In the genomic region with DNA sequence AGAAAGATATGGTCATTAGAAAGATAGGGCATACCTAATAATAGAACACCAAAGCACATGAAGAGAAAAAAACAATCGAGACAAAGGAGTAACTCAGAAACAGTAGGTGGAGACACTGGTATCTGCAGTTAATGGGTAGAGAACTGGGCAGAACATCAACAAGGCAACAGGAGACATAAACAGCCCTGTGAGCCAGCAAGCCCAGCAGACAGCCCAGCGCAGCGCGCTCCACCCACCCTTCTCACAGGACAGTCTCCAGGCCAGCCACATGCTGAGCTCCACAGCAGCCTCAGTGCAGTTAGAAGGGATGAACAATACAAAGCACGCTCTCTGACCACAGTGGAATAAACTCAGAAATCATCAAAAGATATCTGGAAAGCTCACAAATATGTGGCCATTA, we compare ENCODE assay signal across 11 mouse cellular contexts. TPM values are rescaled to one million over a fixed set of nuclear protein-coding genes. Genes with fewer than 3 reads are reported as not detected.
DNase-seq lines count a peak whose midpoint lies in the region; ATAC-seq lines count a peak whose summit lies in the region.
"Had no signal": no experiment of that assay in that cellular context is flagged by ENCODE, and none has a peak within 500 bp of the region (broad histone marks: within the 10 kb centered on the region; RNA-seq: fewer than 3 reads in every experiment).

No protein-coding gene starts in this region.

- intact Hi-C loops in heart, postnatal 36 days (cut with DNase I) = no loop called here

- H3K27me3 ChIP-seq in heart, embryonic 11.5 days (ENCODE audit: control insufficient read depth, insufficient read depth, low read length) = no peaks in the 10 kb centered on the region
- H3K27me3 ChIP-seq: forebrain, embryonic 15.5 days; kidney, embryonic 15.5 days; liver, embryonic 15.5 days had no signal

- H3K27ac ChIP-seq in heart, embryonic 11.5 days (ENCODE audit: low read depth, low read length) = no peak overlapping the region
- H3K27ac ChIP-seq: forebrain, embryonic 15.5 days; kidney, embryonic 15.5 days; liver, embryonic 15.5 days had no signal

- DNase-seq in heart, adult 11 months = peak; percentile 98
- DNase-seq in right cerebral cortex, adult 18-20 months = peak; percentile 61
- DNase-seq in right cerebral cortex, adult 2 months (ENCODE audit: low spot score in 2 of 2) = no peak
- peak; percentile 62 to 66 for DNase-seq in heart, postnatal 36 days
- peak; percentile 88 for DNase-seq in skeletal muscle tissue, adult 2 months (ENCODE audit: low read depth, low spot score)
- no peak for DNase-seq in kidney, postnatal 4 days
- DNase-seq in spleen, postnatal 14 days (ENCODE audit: low spot score in 2 of 2) = no peak

- no peak overlapping the region for H3K4me3 ChIP-seq in heart, embryonic 11.5 days (ENCODE audit: low read depth, low read length)
- H3K4me3 ChIP-seq: forebrain, embryonic 15.5 days; kidney, embryonic 15.5 days; liver, embryonic 15.5 days had no signal

- no peaks in the 10 kb centered on the region for H3K9me3 ChIP-seq in heart, embryonic 11.5 days (replicated peaks; ENCODE audit: control insufficient read depth, low read length)
- H3K9me3 ChIP-seq: forebrain, embryonic 15.5 days; kidney, embryonic 15.5 days; liver, embryonic 15.5 days had no signal

- H3K36me3 ChIP-seq in heart, embryonic 11.5 days (ENCODE audit: control insufficient read depth, insufficient read depth, low read length) = 0 out of 2 replicates have a peak, but pooled peaks cover 3% of the 10 kb centered on the region
- H3K36me3 ChIP-seq: forebrain, embryonic 15.5 days had no signal

- H3K4me2 ChIP-seq in heart, embryonic 11.5 days = no peak overlapping the region
- H3K4me2 ChIP-seq: forebrain, embryonic 15.5 days; kidney, embryonic 15.5 days; liver, embryonic 15.5 days had no signal

- no peak overlapping the region for H3K9ac ChIP-seq in heart, embryonic 11.5 days (ENCODE audit: low read depth, low read length)
- H3K9ac ChIP-seq: forebrain, embryonic 15.5 days; kidney, embryonic 15.5 days; liver, embryonic 15.5 days had no signal

- peaks cover 70% of the 10 kb centered on the region for H3K4me1 ChIP-seq in heart, embryonic 11.5 days (ENCODE audit: control insufficient read depth, insufficient read depth, low read length)

- no peak for ATAC-seq in heart, embryonic 11.5 days (replicated peaks; ENCODE audit: insufficient number of reproducible peaks, low FRiP score, low TSS enrichment)
- ATAC-seq: forebrain, embryonic 15.5 days had no signal

- 36% methylated on average over 5 of the region's 5 CpGs for WGBS in heart, embryonic 11.5 days (ENCODE audit: insufficient replicate concordance)

RNA-seq across cellular contexts. Expression of gene Zcchc24, which starts 15.8 kb away (rescaled TPM):
- polyA plus RNA-seq in heart, embryonic 11.5 days (2014; fragmentation: Nextera tagmentation; extraction: Ambion mirVana) = 18.9 and 22.6 TPM in 2 replicates
- 10 to 100 TPM; 35.0 to 39.0 TPM for total RNA-seq in heart, postnatal 36 days (2021)

RNA-seq across cellular contexts. Expression of gene Ppif, which starts 59.1 kb away (rescaled TPM):
- polyA plus RNA-seq in heart, embryonic 11.5 days (2014; fragmentation: Nextera tagmentation; extraction: Ambion mirVana) = 92.7 and 99.4 TPM in 2 replicates
- total RNA-seq in heart, postnatal 36 days (2021) = 100 to 1,000 TPM; 294 to 308 TPM

Comparison
In these comparisons a context has a peak if more than half of its experiments do, and no peak if none do; other contexts are left out.
1. DNase-seq: peak in heart, adult 11 months (single experiment), right cerebral cortex, adult 18-20 months (single experiment), heart, postnatal 36 days (2 of 2) and skeletal muscle tissue, adult 2 months (single experiment); none in right cerebral cortex, adult 2 months (0 of 2), kidney, postnatal 4 days (0 of 2) and spleen, postnatal 14 days (0 of 2).